Mouse (Mus musculus): Measurements from ENCODE around the gene Foxk1. TPM values are rescaled to one million over a fixed set of nuclear protein-coding genes. Genes with fewer than 3 reads are reported as not detected.
A peak's percentile ranks its signal among the peaks of the same experiment; 100 is the strongest.

Gene Foxk1
- polyA plus RNA-seq, 1 experiment from 2014 or later, result 2.5 TPM

DNA sequence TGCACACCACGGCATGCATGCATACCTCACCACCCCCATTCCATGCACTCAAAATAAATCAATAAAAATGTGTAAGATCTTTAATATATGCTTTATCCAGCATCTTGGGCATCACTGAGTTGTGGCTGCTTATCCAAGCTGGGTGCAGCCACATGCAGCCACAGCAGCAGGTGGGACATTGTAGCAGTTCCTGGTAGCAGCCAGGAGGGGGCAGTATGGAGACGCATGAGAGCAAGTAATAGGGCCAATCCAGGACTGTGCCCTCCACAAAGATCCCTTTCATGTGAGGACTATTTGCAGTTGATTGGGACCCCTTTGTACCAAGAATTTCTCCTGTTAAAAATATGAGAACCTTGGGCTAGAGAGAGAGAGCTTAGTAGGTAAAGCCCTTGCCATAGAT lies 81.2 kb downstream of the Foxk1 start:
- Histone ChIP-seq H3K27me3 (ENCODE audit: control insufficient read depth, insufficient read depth, low read length) (no peaks in the 10 kb centered on the region), H3K27ac (ENCODE audit: low read length) (no peak overlapping the region), H3K9me3 (replicated peaks; ENCODE audit: control insufficient read depth, low read length) (no peaks in the 10 kb centered on the region), H3K4me2 (ENCODE audit: low read depth, low read length) (no peak overlapping the region), H3K9ac (ENCODE audit: low read length) (no peak overlapping the region), H3K36me3 (ENCODE audit: control insufficient read depth, insufficient read depth) (no peaks in the 10 kb centered on the region), H3K4me3 (ENCODE audit: low read length) (no peak overlapping the region), H3K4me1 (ENCODE audit: control insufficient read depth, insufficient read depth, low read length) (peaks cover 4% of the 10 kb centered on the region; the same call in 1 of the 2 replicates)
- WGBS, result 46% methylated on average over 2 of the region's 2 CpGs
- no peak for ATAC-seq (replicated peaks; ENCODE audit: extremely low read depth, insufficient read depth, low FRiP score)

- WGBS, result 86% methylated on average over 5 of the region's 5 CpGs
These were observed 82.3 kb downstream of the Foxk1 start for GRCm38 (mm10) chr5:142483581-142483980.

GRCm38 (mm10) chr5:142486654-142487053 lies 85.4 kb downstream of the Foxk1 start:
- Histone ChIP-seq H3K27me3 (ENCODE audit: control insufficient read depth, insufficient read depth, low read length) (no peaks in the 10 kb centered on the region), H3K27ac (ENCODE audit: low read length) (no peak overlapping the region), H3K36me3 (ENCODE audit: control insufficient read depth, insufficient read depth) (no peaks in the 10 kb centered on the region), H3K9me3 (replicated peaks; ENCODE audit: control insufficient read depth, low read length) (no peaks in the 10 kb centered on the region), H3K4me1 (ENCODE audit: control insufficient read depth, insufficient read depth, low read length) (no peaks in the 10 kb centered on the region), H3K4me3 (ENCODE audit: low read length) (no peak overlapping the region), H3K4me2 (ENCODE audit: low read depth, low read length) (no peak overlapping the region), H3K9ac (ENCODE audit: low read length) (no peak overlapping the region)
- WGBS, result 65% methylated on average over 9 of the region's 9 CpGs
- no peak for ATAC-seq (replicated peaks; ENCODE audit: extremely low read depth, insufficient read depth, low FRiP score)

More at GRCm38 (mm10) chr5:142483581-142483980, 82.3 kb downstream of the Foxk1 start:
- Histone ChIP-seq H3K9ac (ENCODE audit: low read length) (no peak overlapping the region), H3K27me3 (ENCODE audit: control insufficient read depth, insufficient read depth, low read length) (no peaks in the 10 kb centered on the region), H3K9me3 (replicated peaks; ENCODE audit: control insufficient read depth, low read length) (no peaks in the 10 kb centered on the region), H3K27ac (ENCODE audit: low read length) (no peak overlapping the region), H3K4me2 (ENCODE audit: low read depth, low read length) (no peak overlapping the region), H3K4me1 (ENCODE audit: control insufficient read depth, insufficient read depth, low read length) (0 out of 2 replicates have a peak, but pooled peaks cover 3% of the 10 kb centered on the region), H3K36me3 (ENCODE audit: control insufficient read depth, insufficient read depth) (no peaks in the 10 kb centered on the region), H3K4me3 (ENCODE audit: low read length) (no peak overlapping the region)
- ATAC-seq (replicated peaks; ENCODE audit: extremely low read depth, insufficient read depth, low FRiP score), result no peak

DNA sequence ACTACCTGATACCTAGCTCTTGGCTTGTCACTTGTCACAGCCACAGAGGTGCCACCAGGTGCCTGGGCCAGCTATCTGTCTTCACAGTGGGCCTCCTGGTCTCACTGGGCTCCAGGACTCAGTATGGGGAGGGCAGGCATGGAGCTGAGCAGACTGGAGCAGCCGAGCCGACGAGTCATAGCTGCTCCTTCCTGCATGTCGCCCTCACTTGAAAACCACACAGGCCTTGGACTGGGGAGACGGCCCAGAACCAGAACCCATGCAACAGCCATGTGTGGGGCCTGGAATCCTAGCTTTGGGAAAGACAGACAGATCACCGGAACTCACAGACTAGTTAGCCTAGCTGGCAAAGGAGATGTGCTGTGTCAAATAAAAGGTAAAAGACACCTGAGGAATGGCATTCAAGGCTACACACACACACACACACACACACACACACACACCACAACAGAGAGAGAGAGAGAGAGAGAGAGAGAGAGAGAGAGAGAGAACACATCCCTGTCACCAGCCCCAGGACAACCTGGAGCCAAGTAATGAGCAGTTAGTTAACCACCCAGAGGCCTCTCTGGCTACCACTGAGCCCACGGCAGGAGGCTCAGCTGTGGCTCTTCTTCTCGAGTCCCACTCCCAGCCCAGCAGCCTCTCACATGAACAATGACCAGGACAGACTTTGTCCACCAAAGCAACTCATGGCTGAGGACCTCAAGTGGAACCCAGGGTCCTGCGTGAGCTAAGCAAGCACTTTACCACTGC lies 88.8 kb downstream of the Foxk1 start:
- Histone ChIP-seq H3K27me3 (ENCODE audit: control insufficient read depth, insufficient read depth, low read length) (no peaks in the 10 kb centered on the region), H3K4me3 (ENCODE audit: low read length) (no peak overlapping the region), H3K4me1 (ENCODE audit: control insufficient read depth, insufficient read depth, low read length) (peaks cover 2% of the 10 kb centered on the region), H3K36me3 (ENCODE audit: control insufficient read depth, insufficient read depth) (no peaks in the 10 kb centered on the region), H3K4me2 (ENCODE audit: low read depth, low read length) (no peak overlapping the region), H3K9ac (ENCODE audit: low read length) (no peak overlapping the region), H3K27ac (ENCODE audit: low read length) (no peak overlapping the region), H3K9me3 (replicated peaks; ENCODE audit: control insufficient read depth, low read length) (no peaks in the 10 kb centered on the region)
- WGBS, result 55% methylated on average over 9 of the region's 9 CpGs
- ATAC-seq (replicated peaks; ENCODE audit: extremely low read depth, insufficient read depth, low FRiP score), result no peak

DNA sequence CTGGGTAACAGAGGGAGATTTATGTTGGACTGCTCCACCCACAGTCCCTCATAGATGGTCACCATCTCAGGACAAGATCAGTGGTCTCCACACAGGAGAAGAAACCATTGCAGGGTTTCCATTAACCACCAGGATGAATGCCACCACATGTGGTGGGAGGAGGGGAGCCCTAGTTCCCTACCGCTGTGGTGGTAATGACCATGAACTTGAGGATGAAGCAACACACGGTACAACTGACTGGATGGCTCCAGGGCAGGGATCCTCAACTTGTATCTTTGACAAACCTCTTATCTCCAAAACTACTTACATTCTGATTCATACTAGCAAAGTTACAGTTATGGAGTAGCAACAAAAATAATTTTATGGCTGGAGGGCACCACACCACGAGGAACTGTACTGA lies 92.0 kb downstream of the Foxk1 start:
- H3K4me2 ChIP-seq (ENCODE audit: low read depth, low read length), result no peak overlapping the region
- H3K27me3 ChIP-seq (ENCODE audit: control insufficient read depth, insufficient read depth, low read length), result no peaks in the 10 kb centered on the region
- H3K9me3 ChIP-seq (replicated peaks; ENCODE audit: control insufficient read depth, low read length), result no peaks in the 10 kb centered on the region
- WGBS, result 88% methylated on average over 3 of the region's 3 CpGs
- H3K27ac ChIP-seq (ENCODE audit: low read length), result no peak overlapping the region
- no peak overlapping the region for H3K4me3 ChIP-seq (ENCODE audit: low read length)
- H3K36me3 ChIP-seq (ENCODE audit: control insufficient read depth, insufficient read depth), result no peaks in the 10 kb centered on the region
- H3K9ac ChIP-seq (ENCODE audit: low read length), result no peak overlapping the region
- peaks cover 8% of the 10 kb centered on the region for H3K4me1 ChIP-seq (ENCODE audit: control insufficient read depth, insufficient read depth, low read length)
- ATAC-seq (replicated peaks; ENCODE audit: extremely low read depth, insufficient read depth, low FRiP score), result no peak

DNA sequence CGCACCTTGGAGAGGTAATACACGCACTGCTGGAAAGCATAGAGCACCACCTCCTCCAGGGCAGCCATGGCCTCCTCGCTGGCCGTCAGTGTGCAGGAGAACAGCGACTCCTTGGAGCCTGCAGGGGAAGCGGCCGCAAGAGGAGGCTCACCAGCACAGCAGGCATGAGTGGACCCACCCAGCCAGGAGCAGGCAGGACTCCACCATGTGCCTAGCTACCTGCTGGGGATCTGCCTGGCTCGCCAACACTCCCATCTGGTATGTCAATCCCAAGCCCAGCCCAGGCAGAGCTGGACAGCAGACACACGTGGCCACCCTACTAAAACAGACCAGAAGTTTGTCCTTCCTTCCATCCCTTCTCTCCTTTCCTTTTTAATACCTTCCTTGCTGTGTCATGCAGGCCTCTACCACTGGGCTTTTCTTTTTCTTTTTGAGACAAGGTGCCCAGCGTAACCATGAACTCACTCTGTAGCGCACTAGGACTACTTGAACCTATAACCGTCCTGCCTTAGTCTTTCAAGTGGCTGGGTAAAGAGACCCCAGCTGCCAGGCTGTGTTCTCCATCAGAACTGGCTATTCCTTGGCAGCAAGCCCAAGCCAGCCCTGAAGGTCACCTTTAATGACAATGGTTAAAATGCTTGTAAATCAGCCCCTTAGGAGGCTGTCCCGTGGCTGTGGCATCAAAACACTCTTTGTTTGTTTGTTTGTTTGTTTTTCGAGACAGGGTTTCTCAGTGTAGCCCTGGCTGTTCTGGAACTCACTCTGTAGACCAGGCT lies 94.2 kb downstream of the Foxk1 start:
- H3K4me2 ChIP-seq (ENCODE audit: low read depth, low read length), result no peak overlapping the region
- WGBS, result 48% methylated on average over 14 of the region's 14 CpGs
- peak overlapping the region; percentile 22; the same call in 1 of the 2 replicates for H3K27ac ChIP-seq (ENCODE audit: low read length)

DNA sequence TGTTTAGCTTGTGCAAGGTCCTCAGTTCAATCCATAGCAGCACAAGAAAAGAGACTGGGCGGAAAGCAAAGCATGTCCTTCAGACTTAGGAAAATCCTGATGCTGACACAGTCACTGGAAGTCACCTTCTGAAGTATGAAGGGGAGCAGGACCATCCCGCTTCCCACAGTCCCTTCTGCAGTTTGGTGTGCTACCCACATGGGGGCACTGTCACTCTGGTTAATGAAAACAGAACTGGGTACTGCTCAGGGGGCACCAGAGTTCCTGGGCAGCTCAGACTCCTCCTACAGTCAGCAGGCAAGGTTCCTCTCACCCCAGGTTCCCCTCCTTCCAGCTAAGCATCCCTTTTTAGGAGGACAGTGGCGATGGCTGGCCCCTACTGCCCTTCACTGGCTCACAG lies 97.7 kb downstream of the Foxk1 start:
- H3K9me3 ChIP-seq (replicated peaks; ENCODE audit: control insufficient read depth, low read length), result no peaks in the 10 kb centered on the region
- 50% methylated on average over 3 of the region's 3 CpGs for WGBS
- peaks cover 11% of the 10 kb centered on the region for H3K4me1 ChIP-seq (ENCODE audit: control insufficient read depth, insufficient read depth, low read length)
- ATAC-seq (replicated peaks; ENCODE audit: extremely low read depth, insufficient read depth, low FRiP score), result no peak
- H3K9ac ChIP-seq (ENCODE audit: low read length), result no peak overlapping the region
- H3K36me3 ChIP-seq (ENCODE audit: control insufficient read depth, insufficient read depth), result no peaks in the 10 kb centered on the region
- H3K4me2 ChIP-seq (ENCODE audit: low read depth, low read length), result no peak overlapping the region
- no peak overlapping the region for H3K27ac ChIP-seq (ENCODE audit: low read length)
- no peak overlapping the region for H3K4me3 ChIP-seq (ENCODE audit: low read length)
- no peaks in the 10 kb centered on the region for H3K27me3 ChIP-seq (ENCODE audit: control insufficient read depth, insufficient read depth, low read length)

More for the DNA sequence above, 94.2 kb downstream of the Foxk1 start:
- H3K9me3 ChIP-seq (replicated peaks; ENCODE audit: control insufficient read depth, low read length), result no peaks in the 10 kb centered on the region
- ATAC-seq (replicated peaks; ENCODE audit: extremely low read depth, insufficient read depth, low FRiP score), result no peak; the same call in 1 of the 2 replicates
- H3K4me3 ChIP-seq (ENCODE audit: low read length), result no peak overlapping the region
- H3K4me1 ChIP-seq (ENCODE audit: control insufficient read depth, insufficient read depth, low read length), result peaks cover 8% of the 10 kb centered on the region
- no peaks in the 10 kb centered on the region for H3K27me3 ChIP-seq (ENCODE audit: control insufficient read depth, insufficient read depth, low read length)
- H3K9ac ChIP-seq (ENCODE audit: low read length), result 0 out of 2 replicates have a peak overlapping the region, but pooled peaks have one; percentile 9
- H3K36me3 ChIP-seq (ENCODE audit: control insufficient read depth, insufficient read depth), result no peaks in the 10 kb centered on the region

- 78% methylated on average over 10 of the region's 10 CpGs for WGBS
- no peak overlapping the region for H3K4me2 ChIP-seq (ENCODE audit: low read depth, low read length)
These were observed 99.6 kb downstream of the Foxk1 start for GRCm38 (mm10) chr5:142500918-142501317.

DNA sequence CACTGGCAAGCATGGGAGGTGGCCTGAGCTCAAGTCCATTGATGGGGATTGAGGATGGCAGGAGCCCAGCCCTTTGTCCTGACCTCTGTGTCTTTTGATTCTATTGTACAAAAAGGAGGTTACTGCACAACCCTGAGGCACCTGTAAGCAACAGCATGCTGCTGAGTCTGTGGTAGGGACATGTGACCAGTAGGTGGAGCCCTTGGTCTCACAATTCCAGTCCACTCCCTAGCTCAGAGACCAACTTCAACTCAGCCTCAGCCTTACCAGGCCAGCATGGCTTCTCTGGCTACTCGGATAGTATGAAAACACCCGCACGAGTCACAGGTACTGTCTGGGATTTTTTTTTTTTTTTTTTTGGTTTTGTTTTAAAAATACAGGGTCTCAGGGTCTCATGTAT lies 101.1 kb downstream of the Foxk1 start:
- Histone ChIP-seq H3K27me3 (ENCODE audit: control insufficient read depth, insufficient read depth, low read length) (no peaks in the 10 kb centered on the region), H3K4me1 (ENCODE audit: control insufficient read depth, insufficient read depth, low read length) (0 out of 2 replicates have a peak, but pooled peaks cover 3% of the 10 kb centered on the region), H3K9me3 (replicated peaks; ENCODE audit: control insufficient read depth, low read length) (no peaks in the 10 kb centered on the region), H3K9ac (ENCODE audit: low read length) (no peak overlapping the region), H3K4me2 (ENCODE audit: low read depth, low read length) (no peak overlapping the region), H3K36me3 (ENCODE audit: control insufficient read depth, insufficient read depth) (no peaks in the 10 kb centered on the region), H3K4me3 (ENCODE audit: low read length) (no peak overlapping the region), H3K27ac (ENCODE audit: low read length) (no peak overlapping the region)
- peak; percentile 89 for ATAC-seq (replicated peaks; ENCODE audit: extremely low read depth, insufficient read depth, low FRiP score)
- WGBS, result 9% methylated on average over 3 of the region's 3 CpGs

More at GRCm38 (mm10) chr5:142500918-142501317, 99.6 kb downstream of the Foxk1 start:
- no peak for ATAC-seq (replicated peaks; ENCODE audit: extremely low read depth, insufficient read depth, low FRiP score)
- H3K36me3 ChIP-seq (ENCODE audit: control insufficient read depth, insufficient read depth), result no peaks in the 10 kb centered on the region
- 0 out of 2 replicates have a peak, but pooled peaks cover 3% of the 10 kb centered on the region for H3K4me1 ChIP-seq (ENCODE audit: control insufficient read depth, insufficient read depth, low read length)
- no peak overlapping the region for H3K9ac ChIP-seq (ENCODE audit: low read length)
- H3K9me3 ChIP-seq (replicated peaks; ENCODE audit: control insufficient read depth, low read length), result no peaks in the 10 kb centered on the region
- no peaks in the 10 kb centered on the region for H3K27me3 ChIP-seq (ENCODE audit: control insufficient read depth, insufficient read depth, low read length)
- H3K27ac ChIP-seq (ENCODE audit: low read length), result no peak overlapping the region
- H3K4me3 ChIP-seq (ENCODE audit: low read length), result no peak overlapping the region

All from heart, embryonic 16.5 days (tissue).